Mouse (Mus musculus) heart, postnatal 36 days (tissue): ENCODE measurements around the gene Gm3194. TPM values are rescaled to one million over a fixed set of nuclear protein-coding genes. Genes with fewer than 3 reads are reported as not detected.
"Not testable (repeated sequence)": the region's sequence is repeated elsewhere in the genome, so short reads cannot be mapped to it uniquely, and the experiment has no call there.

Experiments used
- DNase-seq, 2 experiments: peaks; one replicate each; pipeline ENCODE4 v3.0.0; 2021 to 2022
- intact Hi-C: fragments of 180-260 bp; cut with DNase I; formaldehyde crosslinking; loops from one replicate; pipeline ENCODE4 v1.15.1; 2025
- total RNA-seq, 2 experiments: library from RNA; stranded (reverse); gene quantifications; 2 replicates each; pipeline ENCODE4 v1.2.3; 2021

Gene Gm3194
- total RNA-seq, result under 1 TPM in 1 of 2 experiments, not detected in 1; 0.50 TPM

DNA sequence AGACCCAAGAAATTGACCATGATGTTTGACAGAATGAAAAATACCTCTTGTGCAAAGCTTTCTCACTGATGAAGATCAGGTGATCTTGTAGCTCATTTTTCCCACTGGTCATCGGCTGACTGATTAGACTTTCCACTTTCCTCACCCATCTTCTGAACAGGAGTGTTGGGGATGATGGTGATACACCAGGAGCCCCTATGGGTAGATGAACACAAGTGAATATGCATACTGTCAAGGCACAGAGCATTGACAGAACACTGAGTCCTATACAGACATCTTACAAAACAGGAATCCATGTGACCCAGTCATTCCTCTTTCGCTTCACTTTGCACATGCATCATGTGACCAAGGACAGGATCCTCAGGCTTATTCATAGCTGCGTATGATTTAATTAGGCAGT lies at the start of gene Gm3194:
TSS of gene Gm3194 (minus strand) at position 101 of the 400 bp plus-strand sequence.
- DNase-seq, intact Hi-C loops: not testable (repeated sequence)

DNA sequence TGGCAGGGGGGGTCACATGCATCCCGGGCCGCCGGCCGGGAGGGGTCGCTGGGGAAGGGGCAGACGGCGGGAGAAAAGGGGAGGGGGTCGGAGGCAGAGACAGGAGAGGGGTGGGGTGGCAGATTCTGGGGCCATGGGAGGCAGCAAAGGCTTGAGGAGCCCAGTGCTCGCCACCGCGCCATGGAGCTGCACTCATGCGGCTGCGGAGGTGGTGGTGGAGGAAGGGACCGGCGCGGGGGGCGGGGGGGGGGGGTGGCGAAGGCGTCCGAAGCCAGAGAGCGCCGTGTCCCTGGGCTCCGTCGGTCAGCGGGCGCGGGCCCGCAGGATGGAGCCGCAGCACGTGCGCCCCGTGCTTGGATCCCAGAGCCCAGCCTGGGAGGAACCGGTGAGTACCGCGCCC lies 46.1 kb upstream of the Gm3194 start, which contains the start of gene Gm3488:
TSS of gene Gm3488 (plus strand) at position 301 of the 400 bp plus-strand sequence.
- intact Hi-C loops, DNase-seq: not testable (repeated sequence)

DNA sequence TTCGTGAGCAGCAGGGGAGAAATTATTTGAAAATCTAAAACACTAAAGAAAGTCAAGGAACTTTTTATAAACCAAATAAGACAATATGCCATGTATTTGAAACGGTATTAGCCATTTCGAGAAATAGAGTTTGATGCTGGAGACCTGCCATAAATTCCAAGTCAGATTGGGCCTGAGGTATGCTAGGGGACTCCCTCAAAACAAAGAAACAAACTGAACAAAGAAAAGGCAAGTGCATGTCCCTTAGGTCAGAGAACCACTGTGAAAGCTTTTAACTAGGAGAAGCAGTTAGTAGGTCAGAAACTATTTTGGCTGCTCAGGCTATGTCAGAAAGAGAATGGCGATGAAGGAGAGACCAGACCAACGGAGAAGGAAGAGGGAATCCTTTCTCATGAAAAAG lies 28.6 kb upstream of the Gm3194 start, which contains the start of gene Gm3187:
TSS of gene Gm3187 (plus strand) at position 301 of the 400 bp plus-strand sequence.
- DNase-seq, intact Hi-C loops: not testable (repeated sequence)

DNA sequence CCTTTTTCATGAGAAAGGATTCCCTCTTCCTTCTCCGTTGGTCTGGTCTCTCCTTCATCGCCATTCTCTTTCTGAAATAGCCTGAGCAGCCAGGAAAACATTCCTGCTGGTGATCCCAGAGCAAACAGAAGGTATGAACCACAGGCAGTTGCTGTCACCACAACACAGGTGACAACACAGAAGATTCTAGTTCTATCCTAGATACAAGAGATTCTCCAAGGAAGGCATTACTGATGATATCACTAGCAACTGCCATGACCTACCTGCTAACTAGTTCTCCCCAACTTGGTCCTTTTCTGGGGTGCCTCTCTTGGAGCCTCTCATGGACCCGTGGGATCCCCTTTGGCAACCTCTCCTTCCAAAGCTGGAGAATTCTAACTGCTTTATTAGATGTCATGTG lies 22.5 kb upstream of the Gm3194 start, which contains the start of gene Gm8246:
TSS of gene Gm8246 (minus strand) at position 101 of the 400 bp plus-strand sequence.
- intact Hi-C loops, DNase-seq: not testable (repeated sequence)

DNA sequence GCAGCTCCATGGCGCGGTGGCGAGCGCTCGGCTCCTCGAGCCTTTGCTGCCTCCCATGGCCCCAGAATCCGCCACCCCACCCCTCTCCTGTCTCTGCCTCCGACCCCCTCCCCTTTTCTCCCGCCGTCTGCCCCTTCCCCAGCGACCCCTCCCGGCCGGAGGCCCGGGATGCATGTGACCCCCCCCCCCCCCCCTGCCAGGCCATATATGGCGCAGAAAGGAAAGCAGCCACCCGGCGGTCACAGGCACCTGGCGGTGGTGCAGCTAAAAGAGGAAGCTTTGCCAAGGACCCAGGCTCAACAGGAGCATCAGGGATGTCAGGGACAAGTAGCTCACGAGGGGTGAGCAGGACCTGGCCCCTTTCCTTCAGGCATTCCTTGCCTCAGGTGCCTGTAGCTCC lies 5.2 kb upstream of the Gm3194 start:
- DNase-seq, intact Hi-C loops: not testable (repeated sequence)

DNA sequence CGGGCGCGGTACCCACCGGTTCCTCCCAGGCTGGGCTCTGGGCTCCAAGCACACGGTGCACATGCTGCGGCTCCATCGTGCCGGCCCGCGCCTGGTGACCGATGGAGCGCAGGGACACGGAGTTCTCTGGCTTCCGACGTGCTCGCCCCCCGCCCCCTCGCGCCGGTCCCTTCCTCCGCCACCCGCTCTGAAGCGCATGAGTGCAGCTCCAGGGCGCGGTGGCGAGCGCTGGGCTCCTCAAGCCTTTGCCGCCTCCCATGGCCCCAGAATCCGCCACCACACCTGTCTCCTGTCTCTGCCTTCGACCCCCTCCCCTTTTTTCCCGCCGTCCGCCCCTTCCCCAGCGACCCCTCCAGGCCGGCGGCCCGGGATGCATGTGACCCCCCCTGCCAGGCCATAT lies 66.3 kb downstream of the Gm3194 start, which contains the start of gene Gm3500:
TSS of gene Gm3500 (minus strand) at position 101 of the 400 bp plus-strand sequence.
- DNase-seq, intact Hi-C loops: not testable (repeated sequence)

Other genes starting within 250 kb of the Gm3194 start
- gene Gm3526, start 194.9 kb downstream of the Gm3194 start, total RNA-seq, result not detected
- not detected for gene Gm3542, start 120.5 kb downstream of the Gm3194 start, total RNA-seq
- gene Gm3500, start 66.4 kb downstream of the Gm3194 start, total RNA-seq, result not detected
- gene Gm8246, start 22.4 kb upstream of the Gm3194 start, total RNA-seq, result not detected
- gene Gm3187, start 28.7 kb upstream of the Gm3194 start, total RNA-seq, result not detected
- under 1 TPM; 0.17 to 0.35 TPM for gene Gm3488, start 46.2 kb upstream of the Gm3194 start, total RNA-seq
- gene Gm3532, start 83.0 kb upstream of the Gm3194 start, total RNA-seq, result not detected
- not detected for gene Gm8265, start 177.6 kb upstream of the Gm3194 start, total RNA-seq
- gene Gm9603, start 232.0 kb upstream of the Gm3194 start, total RNA-seq, result not detected